Mouse (Mus musculus) embryonic fibroblast, embryonic 13.5 days (primary cell): ENCODE results near the gene Nexn. TPM values are rescaled to one million over a fixed set of nuclear protein-coding genes. Genes with fewer than 3 reads are reported as not detected.

Experiments used
- H3K27ac ChIP-seq: 2 replicates; pipeline ENCODE4 v1.5.1; 2012; ENCODE audit warnings: low read length, control low read depth, inconsistent platforms; ENCODE audit not compliant: insufficient read depth
- H3K4me1 ChIP-seq: 2 replicates; pipeline ENCODE4 v1.6.1; 2011; ENCODE audit warnings: low read length; ENCODE audit not compliant: control insufficient read depth, insufficient read depth
- H3K4me3 ChIP-seq: 2 replicates; pipeline ENCODE4 v1.5.1; 2011; ENCODE audit warnings: mild to moderate bottlenecking, control low read depth, low read length; ENCODE audit not compliant: insufficient read depth
- CTCF ChIP-seq: IDR thresholded peaks from 2 replicates; pipeline ENCODE4 v1.5.1; 2011; ENCODE audit warnings: mild to moderate bottlenecking, control low read depth, low read length, moderate library complexity, borderline replicate concordance; ENCODE audit not compliant: insufficient read depth
- POLR2A ChIP-seq: IDR thresholded peaks from 2 replicates; pipeline ENCODE4 v1.6.1; 2011; ENCODE audit warnings: low read depth, mild to moderate bottlenecking, control low read depth, low read length, moderate library complexity
- polyA plus RNA-seq: library from polyadenylated mRNA; stranded (reverse); fragments of >200 nt; gene quantifications from 2 replicates; pipeline ENCODE4 v1.2.4, GENCODE M21; 2011; ENCODE audit warnings: low read depth; ENCODE audit not compliant: missing spikeins, insufficient read length

Nexn gene
- polyA plus RNA-seq, 1 experiment, result 144 TPM

DNA sequence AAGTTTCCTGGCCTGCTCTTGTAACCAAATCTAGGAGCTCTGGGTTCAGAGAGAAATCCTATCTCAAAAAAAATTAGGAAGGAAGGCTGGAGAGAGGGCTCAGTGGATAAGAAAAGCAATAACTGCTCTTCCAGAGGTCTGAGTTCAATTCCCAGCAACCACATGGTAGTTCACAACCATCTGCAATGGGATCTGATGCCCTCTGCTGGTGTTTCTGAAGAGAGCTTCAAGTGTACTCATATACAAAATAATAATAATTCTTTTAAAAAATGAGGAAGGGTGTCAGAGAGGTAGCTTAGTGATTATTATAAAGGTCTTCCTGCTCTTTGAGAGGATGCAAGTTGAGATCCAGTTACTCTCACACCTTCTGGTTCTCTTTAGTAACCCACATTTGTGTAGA, 41.2 kb downstream of the Nexn start:
- TF ChIP-seq CTCF, result no peak
- no peak for TF ChIP-seq POLR2A
- no peak overlapping the region for H3K27ac ChIP-seq
- H3K4me3 ChIP-seq, result no peak overlapping the region
- H3K4me1 ChIP-seq, result no peaks in the 10 kb centered on the region

DNA sequence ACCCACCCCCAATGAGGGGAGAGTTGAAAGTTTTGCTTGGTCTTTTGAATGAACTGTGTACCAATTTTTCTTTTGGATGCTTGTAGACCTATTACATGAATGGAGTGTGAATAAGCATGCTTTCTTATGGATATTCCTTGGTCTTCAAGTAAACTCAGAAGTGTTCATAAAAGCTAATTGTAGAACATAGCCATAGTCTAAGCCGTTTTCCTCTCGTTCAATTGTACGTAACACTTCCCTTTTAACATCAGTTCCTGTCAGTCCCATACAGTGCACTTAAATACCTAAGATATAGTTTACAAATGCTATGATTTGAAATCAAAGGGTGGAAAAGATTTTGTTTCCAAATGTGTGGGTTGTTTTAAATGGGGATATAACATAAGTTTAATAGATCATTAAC, 52.7 kb downstream of the Nexn start:
- H3K27ac ChIP-seq, result no peak overlapping the region
- TF ChIP-seq POLR2A, result no peak
- TF ChIP-seq CTCF, result no peak
- H3K4me3 ChIP-seq, result peak overlapping the region; percentile 26
- H3K4me1 ChIP-seq, result 0 out of 2 replicates have a peak, but pooled peaks cover 2% of the 10 kb centered on the region

DNA sequence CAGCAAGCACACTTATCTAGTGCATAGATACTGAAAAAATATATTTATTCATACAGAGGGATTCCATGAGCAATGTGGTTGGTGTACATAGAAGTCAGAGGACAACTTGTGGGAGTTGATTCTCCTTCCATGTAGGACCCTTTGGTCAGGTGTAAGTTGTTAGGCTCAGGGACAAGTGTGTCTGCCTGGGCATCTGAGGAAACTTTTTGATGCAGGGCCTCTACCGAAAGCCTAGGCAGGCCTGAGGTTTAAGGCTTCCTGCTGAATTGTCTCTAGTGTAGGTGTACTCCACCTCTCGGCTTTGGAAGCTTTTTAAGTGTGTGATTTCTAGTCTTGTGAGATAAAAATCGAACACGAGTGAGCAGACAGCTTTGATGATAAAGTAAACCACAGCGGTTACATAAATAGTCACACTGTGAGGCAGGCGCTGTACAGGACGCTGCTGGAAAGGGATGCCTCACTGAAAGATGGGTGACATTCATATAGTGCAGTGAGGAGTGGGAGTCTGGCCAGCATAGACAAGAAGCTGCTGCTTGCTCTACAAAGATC, 54.3 kb downstream of the Nexn start:
- Histone ChIP-seq H3K27ac (0 out of 2 replicates have a peak overlapping the region, but pooled peaks have one; percentile 10), H3K4me3 (peak overlapping the region; percentile 99), H3K4me1 (peaks cover 6% of the 10 kb centered on the region; the same call in 1 of the 2 replicates)
- no peak; the same call in none of the 2 replicates for TF ChIP-seq POLR2A
- no peak for TF ChIP-seq CTCF

DNA sequence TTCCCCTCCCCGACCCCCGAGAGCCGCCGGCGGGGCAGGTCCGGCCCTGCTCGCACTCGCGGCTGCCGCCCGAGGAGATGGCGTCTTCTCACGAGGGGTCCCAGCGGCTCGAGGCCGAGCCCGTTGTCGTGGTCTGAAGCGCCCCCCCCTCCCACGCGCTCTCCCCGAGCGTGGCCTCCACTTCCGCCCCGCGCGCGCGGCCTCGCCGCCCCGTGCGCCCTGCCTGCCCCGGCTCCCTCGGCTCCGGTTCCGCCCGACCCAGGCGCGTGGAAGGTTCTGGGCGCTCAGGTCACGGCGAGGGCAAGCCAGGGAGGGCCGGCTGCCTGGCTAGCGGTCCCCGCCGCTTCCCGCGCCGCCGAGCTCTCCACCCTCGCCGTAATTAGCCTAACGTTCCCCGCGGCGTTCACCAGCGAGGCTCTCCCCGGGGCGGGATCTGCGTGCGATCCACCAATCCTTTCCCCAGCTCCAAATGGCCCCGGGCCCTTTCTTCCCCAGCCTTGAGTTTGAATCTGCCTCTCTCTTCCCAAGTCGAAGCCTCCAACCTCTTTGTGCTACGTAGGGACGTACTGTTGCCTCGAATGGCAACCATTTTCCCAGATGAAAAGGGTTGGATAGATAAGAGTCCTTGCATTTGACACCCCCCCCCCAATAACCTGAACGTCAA, 55.3 kb downstream of the Nexn start:
- no peak for TF ChIP-seq CTCF
- Histone ChIP-seq H3K4me1 (peaks cover 6% of the 10 kb centered on the region; the same call in 1 of the 2 replicates), H3K27ac (peak overlapping the region; percentile 77), H3K4me3 (peak overlapping the region; percentile 99)

DNA sequence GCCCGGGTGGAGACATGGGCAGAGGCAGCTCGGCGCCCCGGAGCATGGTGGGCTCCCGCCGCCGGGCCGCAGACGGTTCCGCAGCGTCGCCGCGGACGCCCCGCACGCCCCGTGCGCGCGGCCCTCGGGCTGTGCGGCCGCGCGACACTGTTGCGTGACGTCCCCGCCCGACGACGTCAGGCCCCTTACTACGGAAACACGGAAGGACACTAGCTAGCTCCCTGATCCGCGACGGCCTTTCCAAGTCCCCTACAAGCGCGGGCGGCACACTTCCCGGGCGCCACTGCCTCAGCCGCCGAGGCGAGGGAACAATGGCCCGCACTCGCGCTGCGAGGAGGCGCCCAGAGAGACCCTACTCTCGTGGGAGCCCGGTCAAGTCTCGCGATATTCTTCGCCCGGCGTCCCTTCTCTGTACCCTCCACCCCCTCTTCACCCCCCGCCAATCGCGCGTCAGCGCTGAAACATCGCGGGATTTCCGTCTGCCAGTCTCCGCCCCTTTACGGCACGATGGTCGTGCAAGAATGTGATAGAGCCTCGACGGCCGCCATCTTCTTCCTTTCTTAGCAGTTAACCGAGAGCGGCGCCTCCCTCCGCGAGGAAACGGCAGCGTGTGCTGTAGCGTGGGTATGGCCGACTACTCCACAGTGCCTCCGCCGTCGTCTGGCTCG, 56.0 kb downstream of the Nexn start, which contains the start of the genes Dnajb4 and Fubp1:
Gene Dnajb4, minus strand, starts transcription at position 336 of the 668 bp plus-strand sequence.
Gene Fubp1, plus strand, starts transcription at position 456 of the 668 bp plus-strand sequence.
- Histone ChIP-seq H3K4me1 (peaks cover 6% of the 10 kb centered on the region; the same call in 1 of the 2 replicates), H3K27ac (peak within 1 kb of the TSS; percentile 98), H3K4me3 (peak within 1 kb of the TSS; percentile 99)
- no peak for TF ChIP-seq CTCF
- peak; percentile 93 for TF ChIP-seq POLR2A

DNA sequence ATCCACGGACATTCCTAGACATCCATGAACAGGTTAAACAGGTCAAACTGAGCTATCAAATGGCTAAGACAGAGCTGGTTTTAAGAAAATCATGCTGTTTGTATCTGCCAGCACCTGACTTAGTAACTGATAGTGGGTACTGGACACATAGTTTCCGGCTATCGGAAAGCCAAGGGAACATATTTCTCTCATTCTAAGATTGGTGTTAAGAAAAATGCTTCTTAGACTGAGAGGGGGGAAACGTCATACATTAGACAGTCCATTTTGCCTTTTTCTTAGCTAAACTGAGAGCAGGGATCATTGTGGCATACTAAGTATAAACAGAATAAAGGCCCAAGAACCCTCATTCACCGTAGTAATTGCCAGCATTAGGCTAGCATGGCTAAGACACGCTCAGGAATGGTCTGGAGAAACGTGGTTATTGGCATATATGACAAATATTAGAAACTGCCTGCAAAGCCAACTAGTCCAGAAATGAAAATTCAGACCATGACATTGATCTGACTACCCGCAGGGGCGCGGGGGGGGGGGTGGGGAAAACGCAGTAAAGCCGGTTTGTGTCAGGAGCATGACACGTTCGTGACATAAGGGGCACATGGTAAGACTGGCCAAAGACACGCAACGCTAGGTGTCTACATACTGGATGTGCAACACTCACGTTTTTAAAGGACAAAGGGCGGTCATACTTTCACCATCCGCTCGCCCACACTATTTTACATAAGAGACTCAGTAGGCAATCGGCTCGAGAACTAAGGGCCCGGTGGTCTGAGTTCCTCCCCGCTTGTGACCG, 56.8 kb downstream of the Nexn start:
- Histone ChIP-seq H3K27ac (peak overlapping the region; percentile 98), H3K4me3 (peak overlapping the region; percentile 95), H3K4me1 (peaks cover 6% of the 10 kb centered on the region; the same call in 1 of the 2 replicates)
- TF ChIP-seq CTCF (no peak), POLR2A (peak; percentile 62)

DNA sequence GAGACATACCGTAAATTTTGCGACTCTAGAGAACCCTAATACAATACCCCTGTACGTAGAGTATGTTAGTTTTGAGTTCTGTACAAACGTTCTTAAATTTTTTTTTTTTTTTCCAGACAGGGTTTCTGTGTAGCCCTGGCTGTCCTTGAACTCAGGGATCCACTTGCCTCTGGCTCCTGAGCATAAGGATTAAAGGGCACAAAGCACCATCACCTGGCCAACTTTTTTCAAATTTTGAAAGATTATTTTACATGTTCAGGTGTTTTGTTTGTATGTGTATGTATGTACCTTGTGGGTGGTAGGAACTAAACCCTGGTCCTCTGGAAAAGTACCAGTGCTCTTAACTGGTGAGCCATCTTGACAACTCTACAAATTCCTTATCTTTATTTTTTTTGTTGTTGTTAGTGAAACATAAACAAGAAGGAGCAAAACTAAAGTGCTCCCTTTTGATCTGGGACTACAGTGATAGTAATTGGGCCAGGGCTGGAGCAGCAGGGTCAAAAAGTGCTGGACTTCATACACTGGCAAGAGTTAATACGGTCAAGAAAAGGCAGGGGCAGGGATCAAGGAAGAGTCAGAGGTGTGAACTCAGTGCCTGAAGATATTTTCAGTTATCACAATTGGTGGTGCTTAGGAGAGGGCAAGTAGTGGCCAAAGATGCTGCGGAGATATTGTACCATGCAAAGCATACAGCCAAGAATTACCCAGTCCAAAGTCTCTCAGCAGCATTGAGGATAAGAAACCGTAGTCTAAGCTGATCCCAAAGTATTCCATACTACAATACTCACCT, 57.9 kb downstream of the Nexn start:
- no peak overlapping the region for H3K27ac ChIP-seq
- peaks cover 6% of the 10 kb centered on the region; the same call in 1 of the 2 replicates for H3K4me1 ChIP-seq
- no peak for TF ChIP-seq CTCF
- TF ChIP-seq POLR2A, result no peak
- H3K4me3 ChIP-seq, result no peak overlapping the region

DNA sequence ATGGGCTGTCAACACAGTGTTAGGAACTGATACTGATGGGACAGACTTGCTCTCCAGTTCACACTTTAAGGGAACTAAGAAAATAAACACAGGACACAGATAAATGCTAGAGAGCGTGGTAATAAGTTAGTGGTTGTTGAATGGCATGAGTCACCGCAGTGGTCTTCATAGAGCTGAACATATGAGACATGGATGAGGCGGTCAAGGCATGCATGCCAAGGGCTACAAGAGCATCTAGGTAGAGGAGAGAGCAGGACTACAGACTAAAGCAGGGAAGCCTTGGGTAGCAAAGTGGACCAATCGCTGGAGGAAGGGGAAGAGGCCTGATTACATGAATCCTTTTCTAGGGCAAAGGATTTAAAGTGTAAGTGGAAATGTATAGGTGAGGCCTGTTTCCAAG, 59.0 kb downstream of the Nexn start:
- TF ChIP-seq POLR2A (no peak), CTCF (no peak)
- peaks cover 6% of the 10 kb centered on the region; the same call in 1 of the 2 replicates for H3K4me1 ChIP-seq
- no peak overlapping the region for H3K4me3 ChIP-seq
- no peak overlapping the region for H3K27ac ChIP-seq
